Mouse (Mus musculus): ENCODE data around the gene Rnf224.

The Rnf224 gene

DNA sequence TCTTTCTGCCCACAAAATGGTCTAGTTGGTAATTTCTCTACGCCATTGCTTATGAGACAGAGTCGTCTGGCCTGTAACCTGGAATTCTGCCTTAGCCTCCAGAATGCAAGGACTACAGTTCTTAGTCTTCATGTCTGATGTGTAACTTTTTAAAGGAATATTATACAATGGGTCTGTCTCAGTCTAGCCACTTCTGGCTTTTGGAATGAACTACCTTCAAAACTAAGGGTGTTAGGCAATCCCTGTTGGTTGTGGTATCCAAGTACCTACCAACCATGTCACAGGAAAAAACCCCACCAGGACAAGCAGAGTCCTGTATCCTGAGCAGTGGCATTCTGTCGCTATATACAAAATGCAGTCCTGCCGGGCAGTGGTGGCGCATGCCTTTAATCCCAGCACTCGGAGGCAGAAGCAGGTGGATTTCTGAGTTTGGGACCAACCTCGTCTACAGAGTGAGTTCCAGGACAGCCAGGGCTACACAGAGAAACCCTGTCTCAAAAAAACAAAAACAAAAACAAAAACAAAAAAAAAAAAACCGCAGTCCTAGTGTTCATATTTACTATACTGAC is 10.7 kb downstream of the Rnf224 start:
- no peak for DNase-seq (ENCODE audit: low spot score)

DNA sequence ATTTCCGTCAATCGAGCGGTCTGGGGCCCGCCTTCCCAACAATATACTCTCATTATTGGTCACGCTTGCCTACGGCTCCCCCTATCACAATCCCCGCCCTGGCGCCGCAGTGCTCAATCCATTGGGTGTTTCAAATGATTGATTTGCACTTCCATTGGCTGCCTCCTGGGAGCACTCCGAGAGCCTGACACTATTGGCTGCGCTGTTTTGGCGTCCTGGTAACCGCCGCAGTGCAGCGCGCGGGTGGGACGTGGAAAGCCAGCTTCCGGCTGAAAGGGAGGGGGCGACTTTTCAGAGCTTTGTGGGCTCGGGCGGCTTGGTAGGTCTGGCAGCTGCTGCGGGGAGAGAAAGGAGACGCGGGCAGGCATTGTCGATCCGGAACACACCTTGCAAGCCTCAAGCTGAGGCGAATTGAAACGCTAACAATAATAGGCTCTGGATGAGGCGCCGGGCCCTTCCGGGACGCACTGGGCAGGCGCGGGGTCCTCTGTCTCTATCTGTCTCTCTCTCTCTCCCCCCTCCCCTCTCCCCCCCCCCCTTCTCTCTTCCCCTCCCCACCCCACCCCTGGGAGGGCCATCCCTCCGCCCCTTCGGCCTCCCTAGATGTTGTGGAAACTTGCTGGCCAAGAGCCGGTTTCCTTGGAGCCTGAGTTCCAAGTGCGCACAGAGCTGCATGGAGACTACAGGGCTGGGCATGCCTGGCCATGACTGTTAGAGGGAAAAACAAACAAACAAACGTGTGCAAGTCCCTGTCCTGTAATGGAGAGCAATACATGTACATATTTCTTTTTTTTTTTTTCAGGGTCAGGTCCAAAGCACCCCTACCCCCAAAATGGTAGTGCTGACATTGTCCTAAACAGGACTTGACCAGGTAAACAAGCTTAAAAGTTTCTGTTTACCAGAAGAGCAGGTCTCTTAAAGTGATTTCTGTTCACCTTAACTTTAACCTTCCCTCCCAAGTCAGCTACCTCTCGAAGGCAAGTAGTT is 11.5 kb downstream of the Rnf224 start:
- DNase-seq (ENCODE audit: low spot score): peak; percentile 100

DNA sequence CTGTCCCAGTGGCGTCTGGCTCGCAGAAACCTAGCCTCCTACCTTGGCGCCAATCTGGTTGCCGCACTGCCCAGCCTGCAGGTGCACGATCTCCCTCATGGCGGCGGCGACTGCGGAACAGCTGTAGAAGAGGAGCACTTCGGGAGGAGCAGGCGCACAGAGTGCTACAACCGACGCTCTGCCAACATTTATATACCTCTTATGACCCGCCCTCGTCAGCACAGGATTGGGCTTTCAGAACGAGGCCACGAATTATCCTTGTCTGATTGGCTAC is 12.2 kb downstream of the Rnf224 start, which contains the start of gene Tubb4b:
Gene Tubb4b, minus strand, starts transcription at position 211 of the 274 bp plus-strand sequence.
- DNase-seq (ENCODE audit: low spot score): no peak

DNA sequence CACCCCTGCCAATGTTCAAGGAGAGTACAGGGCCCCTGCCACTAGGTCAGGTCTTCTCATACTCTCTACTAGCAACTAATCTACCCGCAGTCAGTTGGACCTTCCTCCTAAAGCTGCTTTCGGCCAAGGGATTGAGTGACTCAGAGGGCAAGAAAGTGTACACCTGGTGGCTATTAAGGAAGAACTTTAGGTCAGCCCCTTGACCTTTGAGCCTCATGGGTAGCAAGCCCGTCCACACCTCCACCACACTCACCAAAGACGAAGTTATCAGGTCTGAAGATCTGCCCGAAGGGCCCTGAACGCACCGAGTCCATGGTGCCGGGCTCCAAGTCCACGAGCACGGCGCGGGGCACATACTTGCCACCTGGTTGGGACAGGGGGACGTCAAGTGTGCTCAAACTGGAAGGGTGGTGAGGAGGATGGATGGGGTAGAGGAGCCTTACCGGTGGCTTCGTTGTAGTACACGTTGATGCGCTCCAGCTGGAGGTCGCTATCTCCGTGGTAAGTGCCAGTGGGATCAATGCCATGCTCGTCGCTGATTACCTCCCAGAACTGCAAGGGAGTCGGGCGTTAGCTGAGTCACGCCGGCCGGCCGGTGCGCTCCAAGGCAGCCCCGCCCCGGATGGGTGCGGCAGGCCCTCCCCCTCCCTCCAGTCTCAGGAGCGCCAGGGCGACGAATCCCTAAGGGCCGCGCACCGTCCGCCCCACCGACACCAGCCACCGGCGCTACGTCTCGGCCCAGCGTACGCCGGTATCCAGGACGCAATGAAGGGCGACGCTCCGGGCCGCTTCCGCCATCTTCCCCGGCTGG is 12.7 kb downstream of the Rnf224 start:
- peak; percentile 28 for DNase-seq (ENCODE audit: low spot score)

DNA sequence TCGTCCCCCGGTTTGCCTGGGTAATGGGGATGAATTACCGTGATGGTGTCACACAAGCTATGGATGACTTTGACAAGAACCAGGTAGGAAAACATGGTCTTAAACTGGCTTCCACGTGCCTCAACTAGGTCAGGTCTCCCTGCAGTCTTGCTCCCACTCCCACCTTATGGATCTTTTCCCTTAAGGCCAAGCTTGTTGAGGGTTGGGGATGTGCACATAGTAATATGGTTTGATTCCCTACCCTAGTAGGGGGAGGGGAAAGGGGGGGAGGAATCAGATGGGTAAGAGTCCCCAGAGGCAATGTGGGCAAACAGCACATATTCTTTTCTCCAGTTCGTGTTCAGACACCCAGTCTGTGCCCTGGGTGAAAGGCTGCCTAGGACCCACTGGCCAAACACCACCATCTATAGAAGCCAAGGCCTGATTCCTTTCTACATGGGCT is 15.2 kb downstream of the Rnf224 start:
- no peak for DNase-seq (ENCODE audit: low spot score)

DNA sequence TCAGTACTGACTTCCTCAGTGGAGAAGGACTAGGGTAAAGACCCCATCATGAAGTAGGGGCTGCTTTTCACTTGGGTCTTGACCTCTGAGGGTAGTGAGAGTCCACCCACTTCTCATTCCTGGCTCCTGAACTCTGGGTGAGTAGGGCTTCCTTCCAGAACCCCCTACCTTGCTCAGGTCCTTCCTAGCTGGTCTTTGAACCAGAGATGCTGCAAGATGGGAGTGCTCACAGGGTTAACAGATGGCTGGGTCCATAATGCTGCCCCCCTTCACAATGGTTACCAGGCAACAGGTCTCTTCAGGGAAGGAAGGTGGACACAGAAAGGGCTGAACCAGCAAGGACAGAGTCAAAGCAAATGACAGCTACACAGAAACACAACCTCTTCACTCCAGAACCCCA is 18.1 kb downstream of the Rnf224 start, which contains the start of gene Fam166a:
Gene Fam166a, plus strand, starts transcription at position 301 of the 400 bp plus-strand sequence.
- no peak for DNase-seq (ENCODE audit: low spot score)

DNA sequence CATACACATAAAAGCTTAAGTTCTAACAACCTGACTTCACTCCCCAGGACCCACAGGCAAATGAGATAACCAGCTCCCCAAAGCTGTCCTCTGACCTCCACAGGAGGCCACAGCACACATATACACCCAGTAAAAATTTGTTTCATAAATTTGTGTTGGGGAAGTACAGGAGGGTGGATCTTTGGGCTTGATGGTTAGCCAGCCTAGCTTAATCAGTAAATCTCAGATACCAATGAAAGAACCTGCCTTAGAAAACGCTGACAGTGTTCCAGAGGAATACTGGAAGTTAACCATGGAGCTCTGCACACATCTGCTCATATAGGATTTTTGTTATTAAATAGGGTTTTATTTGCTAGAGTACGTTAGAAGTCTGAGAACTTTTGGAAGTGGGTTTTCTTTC is 18.9 kb downstream of the Rnf224 start:
- DNase-seq (ENCODE audit: low spot score): no peak

DNA sequence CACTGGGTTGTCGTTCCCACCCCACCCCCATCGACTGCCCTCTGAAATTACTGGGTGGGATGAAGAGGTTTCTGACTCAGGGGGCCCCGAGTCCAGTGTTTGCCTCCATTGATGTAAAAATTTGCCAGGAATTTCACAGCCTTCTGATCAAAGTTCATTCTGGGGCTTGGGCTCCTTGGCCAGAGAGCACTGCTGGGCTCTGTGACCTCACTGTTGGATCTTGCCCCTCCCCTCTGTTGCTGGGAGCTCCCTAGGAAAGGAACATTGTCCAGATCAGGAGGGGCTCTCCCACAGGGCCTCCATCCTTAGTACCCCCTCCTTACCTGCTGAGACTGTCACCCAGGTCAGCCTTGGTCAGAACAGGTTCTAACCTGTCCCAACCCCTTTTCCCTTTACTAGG is 22.1 kb downstream of the Rnf224 start, which contains the start of gene Stpg3:
Gene Stpg3, minus strand, starts transcription at position 194 of the 400 bp plus-strand sequence.
- DNase-seq (ENCODE audit: low spot score): no peak

DNA sequence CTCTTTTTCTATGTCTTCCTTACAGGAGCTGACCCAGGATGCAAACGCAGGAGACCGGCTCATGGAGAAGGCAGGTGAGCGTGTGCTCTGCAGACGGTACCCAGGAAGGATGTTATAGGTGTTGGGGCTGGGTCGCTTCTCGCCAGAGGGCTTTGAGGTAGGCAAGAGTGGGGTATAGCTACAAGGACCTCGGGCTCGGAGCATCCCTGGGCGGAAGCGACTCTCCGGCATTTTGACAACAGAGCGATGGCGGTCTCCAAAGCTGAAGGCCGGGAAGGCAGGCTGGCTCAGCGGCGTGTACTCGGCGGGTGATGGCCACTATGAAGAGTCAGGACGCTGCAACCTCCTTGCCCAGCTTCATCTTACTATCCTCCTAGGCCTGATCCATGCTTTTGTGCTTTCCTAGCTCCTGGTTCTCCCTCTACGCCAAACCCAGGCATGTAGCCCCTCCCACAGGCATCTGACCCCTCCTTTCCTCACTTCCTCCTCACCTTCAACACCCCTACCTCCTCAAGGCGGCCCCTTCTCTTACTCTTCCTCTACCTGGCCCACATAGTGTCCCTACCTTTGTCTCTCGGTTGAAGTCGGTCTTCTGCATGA is 23.2 kb downstream of the Rnf224 start:
- DNase-seq (ENCODE audit: low spot score): no peak

DNA sequence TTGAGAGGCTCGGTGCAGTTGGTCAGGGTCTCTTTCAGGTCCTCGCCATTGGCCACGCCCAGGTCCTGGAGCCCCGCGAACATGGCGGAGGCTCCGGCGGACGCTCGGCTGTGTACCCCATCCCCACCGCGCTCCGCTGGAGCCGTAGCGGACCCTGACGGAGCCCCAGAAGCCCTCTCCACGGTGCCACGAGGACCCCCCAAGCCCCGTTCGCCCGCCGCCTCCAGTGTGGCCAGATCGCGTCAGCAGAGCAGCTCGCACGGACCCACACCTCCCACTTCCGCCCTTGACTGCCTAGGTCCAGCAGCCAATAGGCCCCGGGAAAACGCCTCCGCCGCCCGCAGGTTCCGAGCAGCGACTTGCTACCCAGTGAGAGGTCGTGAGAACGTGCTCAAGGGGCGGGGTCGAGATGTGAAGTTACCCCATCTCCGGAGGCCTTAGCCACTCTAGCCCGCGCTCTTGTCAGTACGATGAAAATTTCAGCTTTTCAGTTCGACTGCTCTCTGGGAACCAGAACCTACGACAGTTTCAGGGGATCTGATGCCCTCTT is 25.4 kb downstream of the Rnf224 start, which contains the start of gene Nelfb:
Gene Nelfb, minus strand, starts transcription at position 369 of the 550 bp plus-strand sequence.
- peak; percentile 95 for DNase-seq (ENCODE audit: low spot score)

DNA sequence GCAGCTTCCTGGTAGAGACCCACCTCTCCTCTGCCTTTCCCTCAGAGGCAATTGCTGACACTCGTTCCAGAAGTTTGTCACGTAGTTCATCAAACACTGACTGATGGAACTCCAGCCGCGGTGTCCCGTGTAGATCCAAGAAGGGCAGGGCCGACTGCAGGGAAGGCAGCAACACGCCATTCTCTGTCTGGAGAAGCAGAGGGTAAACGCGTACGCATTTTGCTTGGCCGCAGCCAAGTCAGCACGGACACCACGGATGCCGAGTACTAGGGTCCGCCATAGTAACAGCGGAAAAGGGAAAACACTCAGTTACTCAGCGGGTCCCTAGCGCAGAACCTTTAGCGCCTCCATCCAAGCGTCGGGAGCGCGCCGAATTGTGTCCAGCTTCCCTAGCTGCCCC is 25.9 kb downstream of the Rnf224 start:
- no peak for DNase-seq (ENCODE audit: low spot score)

DNA sequence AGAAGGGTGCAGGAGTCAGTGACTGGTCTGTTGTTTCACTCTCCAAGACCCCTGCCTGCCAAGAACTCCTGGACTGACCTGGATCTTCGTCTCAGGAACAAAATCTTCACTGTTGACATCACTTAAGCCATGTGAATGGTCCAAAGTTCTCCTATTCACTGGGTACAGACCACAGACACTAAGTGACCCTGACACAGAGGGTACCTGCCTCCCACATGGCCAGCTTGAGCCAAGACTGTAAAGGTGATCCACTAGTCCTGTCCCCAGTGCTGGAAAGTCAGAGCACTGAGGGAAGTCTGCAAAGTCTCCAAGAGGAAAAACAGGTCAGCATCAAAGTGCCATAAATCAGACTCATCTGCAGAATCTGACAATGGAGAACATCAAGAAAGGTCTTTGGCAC is 29.0 kb downstream of the Rnf224 start:
- DNase-seq (ENCODE audit: low spot score): no peak

DNA sequence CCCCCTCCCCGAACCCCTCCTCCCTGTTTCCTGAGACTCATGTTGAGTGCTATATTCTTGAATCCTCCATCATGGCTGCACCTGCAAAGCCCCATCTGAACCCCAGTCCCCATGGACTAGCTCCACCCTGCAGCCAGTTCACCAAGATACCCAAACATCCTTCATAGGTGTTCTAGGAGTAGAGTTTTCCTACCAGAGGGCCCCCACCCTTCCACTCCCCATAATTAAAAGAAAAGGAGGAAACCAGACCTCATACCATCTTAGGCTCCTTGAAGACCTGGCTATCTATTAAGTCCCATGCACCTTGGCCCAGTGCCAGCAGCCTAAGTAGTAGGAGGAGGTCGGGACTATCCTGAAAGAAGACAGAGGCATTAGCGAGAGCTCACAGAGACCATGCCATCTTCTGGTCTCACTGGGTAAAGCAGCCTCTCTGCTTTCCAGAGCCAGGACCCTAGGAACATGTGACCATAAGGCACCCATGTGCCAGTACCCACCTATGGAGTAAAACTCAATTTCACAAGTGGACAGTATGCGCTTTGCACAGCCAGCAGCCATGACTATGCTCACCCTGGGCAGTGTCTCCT is 32.9 kb downstream of the Rnf224 start:
- no peak for DNase-seq (ENCODE audit: low spot score)

DNA sequence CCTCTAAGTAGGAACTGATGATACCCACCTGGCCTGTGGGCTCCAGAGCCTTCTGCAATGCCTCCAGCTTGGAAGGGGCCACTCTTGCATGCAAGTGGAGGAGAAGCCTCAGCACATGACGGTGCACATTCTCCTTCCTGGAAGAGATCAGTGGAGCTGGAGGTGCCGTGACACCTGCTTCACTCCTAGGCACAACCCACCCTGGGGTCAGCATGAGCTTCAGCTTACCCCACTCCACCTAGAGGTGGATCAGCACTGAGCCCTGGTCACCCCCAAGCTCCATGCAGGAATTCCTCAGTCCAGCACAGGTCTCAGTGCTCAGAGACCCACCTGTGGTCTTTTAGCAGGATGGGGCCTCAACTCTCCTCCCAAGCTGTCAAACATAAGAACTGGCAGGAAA is 36.0 kb downstream of the Rnf224 start:
- no peak for DNase-seq (ENCODE audit: low spot score)

DNA sequence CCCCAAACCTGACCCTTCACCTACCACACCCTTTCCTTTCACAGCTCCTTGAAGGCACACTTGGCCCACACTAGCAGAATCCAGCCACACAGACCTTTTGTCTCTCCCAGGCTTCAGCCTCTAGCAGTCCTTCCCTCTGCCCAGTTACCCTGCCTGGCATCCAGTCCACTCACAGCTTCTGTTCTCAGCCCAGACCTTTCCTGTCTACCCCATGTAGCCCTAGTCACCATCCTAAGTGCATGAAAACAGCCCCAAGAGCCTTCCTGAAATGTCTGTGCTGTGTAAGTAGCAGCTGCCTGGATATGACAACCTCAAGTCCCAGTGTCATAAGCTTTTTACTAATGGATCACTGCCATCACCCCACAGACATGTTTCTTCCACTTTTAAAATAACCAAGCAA is 38.6 kb downstream of the Rnf224 start:
- no peak for DNase-seq (ENCODE audit: low spot score)

DNA sequence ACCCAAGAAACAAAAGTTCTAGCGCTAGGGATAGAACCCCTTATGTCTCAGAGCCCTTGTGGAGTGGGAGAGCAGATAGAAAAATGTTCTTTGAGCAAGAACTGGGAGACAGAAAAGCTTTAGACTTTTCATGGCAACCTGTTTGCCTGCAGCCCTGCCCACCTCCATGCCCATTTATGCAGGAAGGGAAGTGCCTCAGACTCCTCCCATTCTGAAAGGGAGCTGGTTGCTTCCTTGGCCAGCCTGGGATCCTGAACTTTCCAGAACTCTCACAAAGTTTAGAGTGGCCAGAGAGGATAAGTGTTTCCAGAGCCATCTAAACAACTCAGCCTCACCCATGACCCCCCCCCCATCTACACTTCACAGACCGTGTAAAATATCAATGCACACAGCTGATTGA is 39.4 kb downstream of the Rnf224 start:
- DNase-seq (ENCODE audit: low spot score): no peak

DNA sequence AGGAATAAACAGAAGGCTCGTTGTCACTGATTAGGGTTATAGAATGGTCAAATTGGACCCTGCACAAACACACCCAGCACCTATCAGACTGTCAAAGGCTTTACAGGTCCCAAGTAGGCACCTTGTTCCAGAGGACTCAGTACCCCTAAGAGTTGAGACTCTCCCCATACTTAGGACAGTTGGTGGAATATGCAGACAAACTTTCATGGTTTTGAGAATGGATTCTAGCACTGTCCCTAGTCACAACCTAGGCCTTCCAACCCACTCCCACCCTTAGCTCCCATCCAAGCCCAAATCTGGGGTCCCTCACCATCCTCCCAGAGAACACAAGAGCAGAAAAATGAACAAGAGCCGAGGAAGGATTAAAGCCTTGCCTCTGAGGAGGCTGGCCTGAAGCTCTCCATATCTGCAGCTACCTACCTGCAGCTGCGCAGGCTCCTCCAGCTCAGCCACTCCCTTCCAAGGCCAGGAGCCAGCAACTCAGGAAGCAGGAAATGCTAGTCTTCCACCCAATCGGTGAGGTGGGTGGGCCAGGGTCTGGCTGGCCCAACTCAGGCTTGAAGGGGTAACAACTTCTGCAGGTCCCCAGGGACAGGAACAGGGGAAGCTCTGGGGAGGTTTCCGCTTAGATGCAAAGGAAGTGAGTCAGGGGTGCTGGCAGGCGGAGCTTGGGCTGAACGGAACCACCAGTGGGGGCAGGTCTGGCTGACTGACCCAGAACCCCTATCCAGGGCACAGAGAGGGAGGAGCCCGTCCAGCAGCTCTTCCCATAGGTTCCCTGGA is 40.2 kb downstream of the Rnf224 start, which contains the start of gene Tor4a:
Gene Tor4a, minus strand, starts transcription at position 715 of the 783 bp plus-strand sequence.
- peak; percentile 41 for DNase-seq (ENCODE audit: low spot score)

DNA sequence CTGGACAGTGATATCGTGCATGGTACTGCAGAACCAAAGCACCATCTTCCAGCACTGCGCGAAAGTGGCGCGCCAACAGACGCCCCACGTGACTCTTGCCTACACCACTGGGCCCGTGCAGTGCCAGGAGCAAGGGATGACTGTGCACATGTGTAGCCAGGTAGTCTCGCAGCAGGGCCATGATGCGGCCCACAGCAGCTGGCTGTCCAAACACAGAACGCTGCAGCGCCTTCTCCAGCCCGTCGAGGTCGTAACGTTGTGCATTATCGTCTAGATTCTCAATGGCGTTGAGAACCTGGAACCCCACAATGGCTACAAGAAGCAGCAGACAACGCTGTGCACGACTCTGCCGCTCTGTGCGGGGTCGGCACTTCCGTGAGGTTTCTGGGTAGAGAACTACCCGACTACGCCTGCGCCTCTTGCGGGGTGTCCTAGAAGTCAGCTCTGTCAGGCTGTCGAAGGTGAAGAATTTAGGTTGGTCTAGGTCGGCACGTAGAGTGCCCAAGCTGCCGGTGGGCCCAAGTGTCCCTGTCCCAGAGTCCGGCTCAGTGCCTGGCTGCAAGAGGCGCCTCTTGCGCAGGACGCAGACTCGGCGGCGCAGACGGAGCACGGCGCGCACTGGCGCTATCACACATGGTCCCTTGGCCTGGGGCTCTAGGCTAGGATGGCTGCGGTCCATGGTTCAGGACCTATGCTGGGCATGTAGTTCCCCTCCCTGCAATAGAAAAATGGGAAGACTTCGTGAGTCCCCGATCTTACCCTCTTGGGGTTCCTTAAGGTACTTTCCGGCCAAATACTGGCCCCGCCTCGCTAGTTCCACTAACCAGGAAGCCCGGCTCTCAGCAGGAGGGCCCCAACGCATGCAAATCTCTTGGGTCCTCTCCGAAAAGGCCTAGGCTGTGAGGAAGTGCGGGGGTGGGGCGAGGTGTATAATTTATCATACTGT is 41.1 kb downstream of the Rnf224 start:
- no peak for DNase-seq (ENCODE audit: low spot score)

DNA sequence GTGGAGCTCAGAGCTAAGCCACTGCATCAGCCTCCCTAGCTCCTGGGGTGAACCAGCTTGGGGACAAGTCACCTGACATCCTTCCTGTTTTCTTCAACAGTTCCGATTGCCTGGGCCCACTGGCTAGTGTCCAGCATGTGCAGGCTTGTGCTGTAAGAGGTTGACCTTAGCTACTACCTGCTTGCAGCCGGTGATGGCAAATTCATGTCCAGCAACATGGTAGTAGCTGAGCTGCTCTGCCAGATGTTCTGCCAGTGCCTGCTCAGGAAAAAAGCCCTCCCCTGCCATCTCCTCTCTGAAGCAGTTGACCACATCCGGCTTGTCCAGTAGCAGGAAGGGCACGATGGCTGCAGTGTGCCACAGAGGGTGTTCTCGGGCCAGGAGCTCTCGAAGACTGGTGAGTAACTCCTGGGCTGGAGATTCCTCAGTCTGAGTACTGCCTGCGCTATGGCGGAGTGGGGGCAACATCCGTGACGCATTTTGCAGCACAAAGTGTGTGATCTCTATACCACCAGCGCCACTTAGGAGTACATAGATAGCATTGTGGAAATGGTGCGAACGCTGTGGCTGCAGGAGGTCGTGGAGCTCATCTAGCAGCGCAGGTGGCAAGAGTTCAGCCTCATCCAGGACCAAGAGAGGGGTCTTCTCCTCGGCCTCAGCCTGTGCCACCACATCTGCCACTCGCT is 42.0 kb downstream of the Rnf224 start:
- DNase-seq (ENCODE audit: low spot score): no peak
